In the genomic region with DNA sequence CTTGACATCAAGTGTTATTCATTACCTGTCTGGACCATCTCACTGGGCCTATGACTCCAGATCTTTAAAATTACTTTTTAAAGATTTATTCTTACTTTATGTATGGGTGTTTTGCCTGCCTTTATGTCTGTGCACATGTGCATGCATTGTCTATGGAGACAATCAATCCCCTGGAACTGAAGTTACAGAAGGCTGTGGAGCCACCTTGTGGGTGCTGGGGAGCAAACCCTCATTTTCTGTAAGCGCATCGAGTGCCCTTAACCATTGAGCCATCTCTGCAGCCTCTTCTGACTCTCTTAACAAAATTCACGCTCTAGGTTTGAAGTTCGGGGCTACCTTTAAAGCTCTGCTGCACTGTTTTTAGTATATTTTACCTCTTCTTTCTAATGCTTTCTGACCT, we compare ENCODE assay signal across 11 mouse cellular contexts. TPM values are rescaled to one million over a fixed set of nuclear protein-coding genes. Genes with fewer than 3 reads are reported as not detected.
DNase-seq lines count a peak whose midpoint lies in the region; ATAC-seq and TF ChIP-seq lines count a peak whose summit lies in the region.
"Had no signal": no experiment of that assay in that cellular context is flagged by ENCODE, and none has a peak within 500 bp of the region (broad histone marks: within the 10 kb centered on the region; RNA-seq: fewer than 3 reads in every experiment).

No protein-coding gene starts in this region.

- TF ChIP-seq CTCF in heart, adult 2 months (IDR thresholded peaks at IDR 0.05): peak; percentile 10; the same call in 1 of the 2 replicates

- no peaks in the 10 kb centered on the region for H3K79me2 ChIP-seq in heart, adult 2 months (replicated peaks; ENCODE audit: control insufficient read depth, insufficient read depth, low read length)

- no peak overlapping the region for H3K4me2 ChIP-seq in neural tube, embryonic 11.5 days (ENCODE audit: low read depth)
- no peak overlapping the region for H3K4me2 ChIP-seq in kidney, embryonic 16.5 days (replicated peaks; ENCODE audit: low read depth, low read length)
- H3K4me2 ChIP-seq: hindbrain, embryonic 15.5 days had no signal

- no peaks in the 10 kb centered on the region for H3K36me3 ChIP-seq in heart, adult 2 months (ENCODE audit: control insufficient read depth, insufficient read depth, low read length)
- H3K36me3 ChIP-seq in neural tube, embryonic 11.5 days (ENCODE audit: control insufficient read depth, insufficient read depth, low read length): peaks cover 2% of the 10 kb centered on the region; the same call in 1 of the 2 replicates
- H3K36me3 ChIP-seq in splenic B cell, adult 2 months (ENCODE audit: control insufficient read depth, insufficient read depth, low read length, poor library complexity, severe bottlenecking): peaks cover 2% of the 10 kb centered on the region; the same call in 1 of the 2 replicates
- no peaks in the 10 kb centered on the region for H3K36me3 ChIP-seq in kidney, embryonic 16.5 days (ENCODE audit: insufficient read depth, low read length)

- H3K27ac ChIP-seq in heart, adult 2 months: no peak overlapping the region
- no peak overlapping the region for H3K27ac ChIP-seq in neural tube, embryonic 11.5 days (ENCODE audit: low read depth, low read length)
- no peak overlapping the region for H3K27ac ChIP-seq in kidney, embryonic 16.5 days (ENCODE audit: low read length)
- H3K27ac ChIP-seq: hindbrain, embryonic 15.5 days had no signal

- WGBS in heart, adult 2 months: 87% methylated on average over 4 of the region's 4 CpGs
- 69% methylated on average over 4 of the region's 4 CpGs for WGBS in neural tube, embryonic 11.5 days
- 76% methylated on average over 4 of the region's 4 CpGs for WGBS in kidney, embryonic 16.5 days

- no peaks in the 10 kb centered on the region for H3K4me1 ChIP-seq in heart, adult 2 months (ENCODE audit: control insufficient read depth, insufficient read depth, low read length)
- no peaks in the 10 kb centered on the region for H3K4me1 ChIP-seq in neural tube, embryonic 11.5 days (ENCODE audit: control insufficient read depth, insufficient read depth, low read length)
- no peaks in the 10 kb centered on the region for H3K4me1 ChIP-seq in kidney, embryonic 16.5 days (ENCODE audit: insufficient read depth, low read length)
- H3K4me1 ChIP-seq: hindbrain, embryonic 15.5 days had no signal

- TF ChIP-seq EP300 in heart, adult 2 months (IDR thresholded peaks at IDR 0.05; ENCODE audit: insufficient read depth, low read depth, low read length): no peak

- no peak overlapping the region for H3K4me3 ChIP-seq in heart, adult 2 months
- H3K4me3 ChIP-seq in neural tube, embryonic 11.5 days (ENCODE audit: low read depth, low read length): no peak overlapping the region
- H3K4me3 ChIP-seq in kidney, embryonic 16.5 days (ENCODE audit: low read length): no peak overlapping the region
- H3K4me3 ChIP-seq: hindbrain, embryonic 15.5 days; megakaryocyte, embryonic 14.5 days had no signal

- no peaks in the 10 kb centered on the region for H3K27me3 ChIP-seq in heart, adult 2 months (ENCODE audit: control insufficient read depth, insufficient read depth, low read length)
- H3K27me3 ChIP-seq in neural tube, embryonic 11.5 days (ENCODE audit: control insufficient read depth, insufficient read depth, low read length): no peaks in the 10 kb centered on the region
- H3K27me3 ChIP-seq in splenic B cell, adult 2 months (ENCODE audit: control insufficient read depth, insufficient read depth, low read length, poor library complexity, severe bottlenecking): no peaks in the 10 kb centered on the region
- no peaks in the 10 kb centered on the region for H3K27me3 ChIP-seq in kidney, embryonic 16.5 days (ENCODE audit: insufficient read depth, low read length)
- H3K27me3 ChIP-seq: hindbrain, embryonic 15.5 days; megakaryocyte, embryonic 14.5 days had no signal

- no peak for ATAC-seq in neural tube, embryonic 11.5 days (ENCODE audit: insufficient read depth, low FRiP score, low TSS enrichment)
- ATAC-seq in kidney, embryonic 16.5 days (ENCODE audit: low FRiP score, low TSS enrichment): no peak

- no peak for TF ChIP-seq POLR2A in heart, adult 2 months (IDR thresholded peaks at IDR 0.05; ENCODE audit: insufficient read depth, low read depth, low read length)

- no peaks in the 10 kb centered on the region for H3K9me3 ChIP-seq in neural tube, embryonic 11.5 days (ENCODE audit: control insufficient read depth, low read length)
- H3K9me3 ChIP-seq in kidney, embryonic 16.5 days (ENCODE audit: low read length): no peaks in the 10 kb centered on the region
- H3K9me3 ChIP-seq: hindbrain, embryonic 15.5 days; megakaryocyte, embryonic 14.5 days had no signal

- DNase-seq in heart, adult 2 months: no peak
- no peak for DNase-seq in heart, adult 18-20 months
- peak; percentile 22 for DNase-seq in neural tube, embryonic 11.5 days (ENCODE audit: low spot score)
- no peak for DNase-seq in neural tube, embryonic 10.5 days (ENCODE audit: extremely low spot score, low spot score)
- peak; percentile 18 for DNase-seq in R1 (ENCODE audit: low read depth, low spot score)
- peak; percentile 55 for DNase-seq in splenic B cell, adult 2 months (ENCODE audit: low read depth, low spot score)
- DNase-seq in spleen, adult 12 weeks (ENCODE audit: low spot score): no peak
- DNase-seq: heart, adult 11 months had no signal

- H3K9ac ChIP-seq in heart, adult 2 months (ENCODE audit: low read depth, low read length): no peak overlapping the region
- no peak overlapping the region for H3K9ac ChIP-seq in neural tube, embryonic 11.5 days (ENCODE audit: low read length)
- H3K9ac ChIP-seq in kidney, embryonic 16.5 days (replicated peaks; ENCODE audit: low read length): no peak overlapping the region
- H3K9ac ChIP-seq: hindbrain, embryonic 15.5 days had no signal

- intact Hi-C loops in heart, adult 2 months (cut with DNase I): no loop called here

RNA-seq across cellular contexts. Expression of a gene that starts 14.3 kb away (rescaled TPM):
- total RNA-seq in heart, adult 2 months (2021): 10 to 100 TPM; 42.7 to 52.0 TPM
- 34.0 and 45.2 TPM in 2 replicates for polyA plus RNA-seq in heart, adult 2 months (2012; rRNA removed)
- 10 to 100 TPM; 49.2 to 50.0 TPM for total RNA-seq in heart, adult 18-20 months (2021)
- 49.2 and 53.6 TPM in 2 replicates for polyA plus RNA-seq in neural tube, embryonic 11.5 days (2014; fragmentation: Nextera tagmentation; extraction: Ambion mirVana)
- polyA plus RNA-seq in kidney, embryonic 16.5 days (2015; fragmentation: Nextera tagmentation; extraction: Ambion mirVana): 63.8 and 63.9 TPM in 2 replicates

RNA-seq across cellular contexts. Expression of a gene that starts 48.3 kb away (rescaled TPM):
- 1 to 10 TPM; 8.2 to 9.2 TPM for total RNA-seq in heart, adult 2 months (2021)
- 3.7 and 7.0 TPM in 2 replicates for polyA plus RNA-seq in heart, adult 2 months (2012; rRNA removed)
- total RNA-seq in heart, adult 18-20 months (2021): 10 to 100 TPM in 1 of 2 experiments, 1 to 10 TPM in 1; 9.5 to 10.6 TPM
- 50.1 and 54.6 TPM in 2 replicates for polyA plus RNA-seq in neural tube, embryonic 11.5 days (2014; fragmentation: Nextera tagmentation; extraction: Ambion mirVana)
- polyA plus RNA-seq in kidney, embryonic 16.5 days (2015; fragmentation: Nextera tagmentation; extraction: Ambion mirVana): 8.9 and 10.6 TPM in 2 replicates

Comparison
In these comparisons a context has a peak if more than half of its experiments do, and no peak if none do; other contexts are left out.
1. DNase-seq: peak in neural tube, embryonic 11.5 days (single experiment), R1 (single experiment) and splenic B cell, adult 2 months (single experiment); none in heart, adult 2 months (0 of 2), heart, adult 18-20 months (0 of 2), neural tube, embryonic 10.5 days (single experiment) and spleen, adult 12 weeks (single experiment).